Mouse (Mus musculus) neural tube, embryonic 12.5 days (tissue): ENCODE measurements at regions not wholly inside any gene's neighbourhood (a gene's known extent, or its start where the extent isn't known, plus 50 kb on each side); places are given as distances from the start of the nearest gene placed in this dataset.
A peak's percentile ranks its signal among the peaks of the same experiment; 100 is the strongest.

ENCODE experiments used
- ATAC-seq: fragments of 200-750 bp; cut with Nextera tagmentation; 2 replicates; pipeline ENCODE4 v1.8.0; 2017; ENCODE audit warnings: low read depth, mild to moderate bottlenecking, moderate TSS enrichment, moderate library complexity; ENCODE audit not compliant: low FRiP score
- H3K27ac ChIP-seq: fragments of 300-500 bp; sonication (generic); 2 replicates; pipeline ENCODE4 v1.5.1; 2016
- H3K27me3 ChIP-seq: fragments of 300-500 bp; sonication (generic); replicated peaks from 2 replicates; pipeline ENCODE4 v1.6.1; 2016; ENCODE audit warnings: mild to moderate bottlenecking
- H3K36me3 ChIP-seq: fragments of 300-500 bp; sonication (generic); 2 replicates; pipeline ENCODE4 v1.6.1; 2016; ENCODE audit warnings: mild to moderate bottlenecking
- H3K4me1 ChIP-seq: fragments of 300-500 bp; sonication (generic); 2 replicates; pipeline ENCODE4 v1.6.1; 2016
- H3K4me2 ChIP-seq: fragments of 300-500 bp; sonication (generic); replicated peaks from 2 replicates; pipeline ENCODE4 v1.6.1; 2016; ENCODE audit warnings: mild to moderate bottlenecking
- H3K4me3 ChIP-seq: fragments of 300-500 bp; sonication (generic); 2 replicates; pipeline ENCODE4 v1.5.1; 2016
- H3K9ac ChIP-seq: fragments of 300-500 bp; sonication (generic); 2 replicates; pipeline ENCODE4 v1.6.1; 2016; ENCODE audit warnings: mild to moderate bottlenecking
- H3K9me3 ChIP-seq: fragments of 300-500 bp; sonication (generic); 2 replicates; pipeline ENCODE4 v1.6.1; 2016; ENCODE audit warnings: mild to moderate bottlenecking
- WGBS: fragments of 180-500 bp; shearing (Covaris S2); methylation state at CpG from one replicate; pipeline ENCODE4 v1.1.7; 2016; 5-methylcytosine and 5-hydroxymethylcytosine counted together

DNA sequence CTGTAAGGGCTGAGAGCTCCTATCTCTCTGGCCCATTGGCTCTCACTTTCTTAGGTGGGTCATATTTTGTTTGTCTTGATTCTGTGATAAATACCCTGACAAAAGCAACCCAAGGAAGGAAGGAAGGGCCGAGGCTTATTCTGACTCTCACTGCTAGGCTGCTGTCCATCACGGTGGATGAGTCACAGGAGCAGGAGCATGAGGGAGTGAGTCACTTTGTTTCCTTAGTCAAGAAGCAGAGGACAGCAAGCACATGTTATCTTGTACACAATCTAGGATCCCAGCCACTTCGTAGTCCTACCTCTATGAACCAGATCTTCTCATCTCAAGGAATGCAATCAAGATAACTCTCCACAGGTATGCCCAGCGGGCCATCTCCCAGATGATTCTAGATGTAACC is 69.9 kb downstream of the Atp6v1g3 start:
- no peak for ATAC-seq
- H3K4me3 ChIP-seq: no peak overlapping the region
- H3K9me3 ChIP-seq: no peaks in the 10 kb centered on the region
- H3K27me3 ChIP-seq: no peaks in the 10 kb centered on the region
- H3K27ac ChIP-seq: no peak overlapping the region
- no peak overlapping the region for H3K9ac ChIP-seq
- no peak overlapping the region for H3K4me2 ChIP-seq
- H3K4me1 ChIP-seq: no peaks in the 10 kb centered on the region
- WGBS: 91% methylated on average over 4 of the region's 4 CpGs
- no peaks in the 10 kb centered on the region for H3K36me3 ChIP-seq

DNA sequence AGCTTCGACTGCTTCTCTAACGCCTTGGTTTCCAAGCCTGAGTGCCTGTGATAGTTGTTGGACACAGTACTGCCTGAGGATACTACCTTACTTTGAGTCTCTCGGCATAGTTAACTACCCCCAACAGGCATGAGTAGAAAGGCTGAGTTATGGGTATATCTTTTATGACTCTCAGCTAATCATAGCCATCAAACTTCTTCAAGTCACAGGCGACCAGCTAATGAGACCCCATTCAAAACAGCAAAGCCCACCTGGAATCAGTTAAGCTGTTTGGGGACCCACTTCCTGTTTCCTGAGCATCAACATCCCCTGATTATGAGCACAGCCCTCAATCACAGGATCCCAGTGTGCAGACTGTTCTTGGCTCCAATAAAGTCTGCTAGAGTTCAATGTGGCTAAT is 71.4 kb downstream of the Atp6v1g3 start:
- Histone ChIP-seq H3K4me1 (no peaks in the 10 kb centered on the region), H3K9me3 (no peaks in the 10 kb centered on the region), H3K9ac (no peak overlapping the region), H3K4me3 (no peak overlapping the region), H3K27me3 (no peaks in the 10 kb centered on the region), H3K4me2 (no peak overlapping the region), H3K36me3 (no peaks in the 10 kb centered on the region), H3K27ac (no peak overlapping the region)
- 85% methylated on average over 4 of the region's 4 CpGs for WGBS
- no peak for ATAC-seq

DNA sequence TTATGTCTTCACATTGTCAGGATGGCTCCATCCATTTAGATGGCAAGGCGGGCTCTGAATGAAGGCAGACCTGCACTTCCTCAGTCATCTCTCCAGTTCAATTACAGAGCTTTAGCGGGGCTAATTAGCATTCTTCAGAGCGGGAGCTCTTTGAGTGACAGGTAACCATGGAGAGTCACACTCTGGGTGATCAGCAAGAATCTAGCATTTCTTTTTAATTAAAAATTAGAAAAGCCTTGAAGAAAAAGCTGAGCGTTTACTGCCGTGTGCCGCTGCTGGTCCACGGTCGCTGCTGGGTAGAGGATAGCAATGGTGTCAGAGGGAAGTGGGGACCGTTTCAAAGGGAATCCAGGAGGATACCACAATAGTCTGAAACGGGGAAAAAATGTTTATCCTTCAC is 72.5 kb downstream of the Atp6v1g3 start:
- H3K9me3 ChIP-seq: no peaks in the 10 kb centered on the region
- WGBS: 41% methylated on average over 10 of the region's 10 CpGs
- no peak; the same call in 1 of the 2 replicates for ATAC-seq
- no peaks in the 10 kb centered on the region for H3K36me3 ChIP-seq
- H3K27me3 ChIP-seq: no peaks in the 10 kb centered on the region
- no peak overlapping the region for H3K9ac ChIP-seq
- no peak overlapping the region for H3K4me3 ChIP-seq
- 0 out of 2 replicates have a peak overlapping the region, but pooled peaks have one; percentile 24 for H3K4me2 ChIP-seq
- H3K4me1 ChIP-seq: no peaks in the 10 kb centered on the region
- no peak overlapping the region for H3K27ac ChIP-seq

DNA sequence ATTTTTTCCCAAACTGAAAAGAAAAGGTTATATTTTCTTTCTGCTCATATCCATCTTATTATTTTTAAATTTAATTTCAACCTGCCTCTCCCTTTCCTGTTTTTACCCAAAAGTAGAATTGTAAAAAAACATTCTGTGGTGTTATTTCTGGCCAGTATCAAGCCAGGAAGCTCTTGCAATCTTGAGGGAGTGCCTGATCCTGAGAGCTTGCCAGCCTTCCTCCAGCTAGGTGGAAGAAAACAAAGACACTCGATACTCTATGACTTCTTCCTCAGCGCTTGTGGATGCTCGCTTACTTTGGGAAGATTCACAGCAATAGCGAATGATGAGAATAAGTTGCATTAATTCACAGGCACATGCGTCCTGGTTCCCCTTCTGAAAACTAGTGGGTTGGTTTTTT is 73.4 kb downstream of the Atp6v1g3 start:
- H3K9me3 ChIP-seq: no peaks in the 10 kb centered on the region
- H3K36me3 ChIP-seq: no peaks in the 10 kb centered on the region
- no peak overlapping the region for H3K9ac ChIP-seq
- no peaks in the 10 kb centered on the region for H3K4me1 ChIP-seq
- H3K27me3 ChIP-seq: no peaks in the 10 kb centered on the region
- no peak overlapping the region for H3K4me2 ChIP-seq
- H3K27ac ChIP-seq: no peak overlapping the region
- ATAC-seq: no peak
- H3K4me3 ChIP-seq: no peak overlapping the region
- WGBS: 85% methylated on average over 5 of the region's 5 CpGs

DNA sequence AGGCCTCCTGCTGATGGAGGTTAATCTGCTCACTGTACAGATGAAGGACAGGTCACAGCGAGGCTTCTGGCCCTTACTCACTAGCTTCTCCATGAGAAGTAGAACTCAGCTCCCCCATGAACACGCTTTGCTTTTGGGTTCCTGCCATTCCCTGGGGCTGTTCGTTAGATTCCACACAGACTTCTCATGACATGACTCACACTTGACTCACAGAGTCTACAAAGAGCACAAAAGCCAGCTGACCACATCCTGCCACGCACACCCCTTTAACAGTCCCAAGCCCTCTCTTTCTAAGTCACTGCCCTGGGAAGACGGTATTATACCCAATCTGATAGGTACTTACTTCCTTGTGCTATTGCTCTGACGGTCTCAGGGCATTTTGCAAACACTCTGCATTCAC is 74.9 kb downstream of the Atp6v1g3 start:
- Histone ChIP-seq H3K36me3 (no peaks in the 10 kb centered on the region), H3K4me3 (no peak overlapping the region), H3K27me3 (no peaks in the 10 kb centered on the region), H3K9ac (no peak overlapping the region), H3K4me1 (no peaks in the 10 kb centered on the region), H3K9me3 (no peaks in the 10 kb centered on the region), H3K4me2 (no peak overlapping the region), H3K27ac (no peak overlapping the region)
- WGBS: 72% methylated on average over 6 of the region's 6 CpGs
- no peak for ATAC-seq

DNA sequence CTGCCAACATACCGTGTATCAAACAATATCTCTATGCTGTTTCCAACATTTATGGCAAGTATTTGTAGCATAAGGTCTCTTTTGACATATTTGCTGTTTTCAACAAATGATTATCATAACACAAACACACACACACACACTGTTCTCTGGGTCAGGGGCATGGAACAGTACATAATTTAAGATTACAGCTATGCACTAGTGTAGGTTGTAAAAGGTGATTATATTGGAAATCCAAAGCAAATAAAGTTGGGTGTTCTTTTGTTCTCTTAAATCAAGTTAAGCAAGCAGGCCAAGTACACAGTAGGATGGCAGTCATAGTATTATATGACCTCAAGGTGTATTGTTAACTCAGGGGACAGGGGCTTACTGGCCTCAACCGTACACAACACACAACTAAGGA is 75.6 kb downstream of the Atp6v1g3 start:
- Histone ChIP-seq H3K27me3 (no peaks in the 10 kb centered on the region), H3K4me2 (no peak overlapping the region), H3K9ac (no peak overlapping the region), H3K9me3 (no peaks in the 10 kb centered on the region), H3K4me3 (no peak overlapping the region), H3K4me1 (no peaks in the 10 kb centered on the region), H3K27ac (no peak overlapping the region), H3K36me3 (no peaks in the 10 kb centered on the region)
- 87% methylated on average over 2 of the region's 2 CpGs for WGBS
- no peak for ATAC-seq

DNA sequence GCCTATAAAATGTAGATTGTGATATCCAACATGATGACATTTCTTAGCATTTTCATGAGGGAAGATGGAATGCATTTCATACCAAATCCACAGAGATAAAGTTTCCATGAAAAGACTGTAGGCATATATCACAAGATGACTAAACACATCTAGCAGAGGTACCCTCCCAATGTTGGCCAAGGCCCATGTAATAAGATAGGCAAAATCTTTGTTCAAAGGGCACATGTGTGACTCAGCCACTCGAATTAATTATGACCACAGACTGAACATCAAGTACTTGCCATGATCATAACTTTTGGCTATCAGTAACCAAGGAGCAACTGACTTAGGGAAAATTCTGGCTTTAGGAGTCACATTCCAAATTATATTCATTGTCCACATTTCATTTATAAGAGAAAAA is 82.9 kb downstream of the Atp6v1g3 start:
- Histone ChIP-seq H3K4me1 (no peaks in the 10 kb centered on the region), H3K36me3 (no peaks in the 10 kb centered on the region), H3K27me3 (no peaks in the 10 kb centered on the region), H3K4me2 (no peak overlapping the region), H3K9ac (no peak overlapping the region), H3K27ac (no peak overlapping the region), H3K9me3 (no peaks in the 10 kb centered on the region), H3K4me3 (no peak overlapping the region)
- 76% methylated on average over 1 of the region's 1 CpGs for WGBS
- ATAC-seq: no peak

DNA sequence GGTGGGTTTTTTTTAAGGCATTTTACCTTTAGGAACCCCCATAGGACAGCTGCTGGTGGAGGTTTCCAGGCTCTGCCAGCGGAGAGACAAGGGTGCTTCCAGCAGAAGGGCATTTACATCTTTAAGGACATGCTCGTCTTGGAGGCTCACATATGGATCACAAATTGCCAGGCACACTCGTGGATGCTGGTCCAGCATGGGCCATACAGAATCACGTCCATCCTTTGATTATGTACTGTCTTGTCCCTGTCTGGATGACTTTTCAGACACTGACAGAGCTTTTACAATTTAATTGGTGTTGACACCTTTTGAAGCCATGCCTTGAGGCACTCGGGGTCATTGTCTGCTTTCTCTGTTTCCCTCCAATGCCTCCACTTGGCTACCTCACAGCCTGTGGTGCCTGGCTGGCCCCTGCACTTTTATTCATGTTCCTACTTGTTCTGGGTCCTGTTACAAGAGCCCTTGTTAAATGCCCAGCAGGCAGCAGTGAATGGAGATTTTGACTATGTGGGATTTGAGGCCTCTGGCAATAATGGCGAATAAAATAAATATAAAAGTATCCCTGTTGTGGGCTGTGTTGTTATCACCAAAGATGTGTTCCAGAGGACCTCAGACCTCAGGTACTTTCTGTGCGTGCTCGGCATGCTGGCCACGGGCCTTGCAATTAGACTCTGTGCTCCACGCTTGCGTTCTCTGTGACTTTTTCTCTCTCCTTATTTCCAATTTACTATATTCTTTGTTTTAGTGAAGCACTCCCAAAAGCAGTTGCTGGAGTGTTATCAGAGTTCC is 89.3 kb downstream of the Atp6v1g3 start:
- Histone ChIP-seq H3K27me3 (no peaks in the 10 kb centered on the region), H3K4me1 (no peaks in the 10 kb centered on the region), H3K36me3 (no peaks in the 10 kb centered on the region), H3K4me2 (no peak overlapping the region), H3K9ac (no peak overlapping the region), H3K4me3 (no peak overlapping the region), H3K27ac (no peak overlapping the region), H3K9me3 (no peaks in the 10 kb centered on the region)
- WGBS: 54% methylated on average over 11 of the region's 11 CpGs
- no peak for ATAC-seq

DNA sequence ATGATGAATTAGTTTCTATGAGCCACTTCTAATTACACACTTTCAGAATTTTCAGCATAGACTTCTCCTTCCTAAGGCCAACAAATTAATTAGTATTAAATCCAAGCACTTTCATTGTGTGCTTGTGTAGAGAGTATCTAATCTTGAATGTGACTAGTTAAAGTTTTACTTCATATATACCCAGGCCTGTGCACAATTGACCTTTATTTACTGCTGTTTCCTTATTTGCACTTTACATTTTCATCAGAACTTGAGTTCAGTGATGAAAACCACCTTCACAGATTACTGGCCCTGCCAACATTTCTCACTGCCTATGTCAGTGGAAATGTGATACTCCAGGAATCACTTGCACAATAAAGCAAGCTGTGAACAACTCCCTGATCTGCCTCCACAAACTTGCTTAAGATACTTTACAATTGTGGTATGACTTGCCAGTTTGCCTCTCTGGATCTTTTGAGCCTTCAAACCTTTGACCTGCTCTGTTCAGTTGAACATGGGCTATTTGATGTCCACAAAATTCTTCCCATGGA is 96.5 kb downstream of the Atp6v1g3 start:
- Histone ChIP-seq H3K4me3 (no peak overlapping the region), H3K36me3 (no peaks in the 10 kb centered on the region), H3K4me2 (no peak overlapping the region), H3K4me1 (no peaks in the 10 kb centered on the region), H3K9me3 (no peaks in the 10 kb centered on the region), H3K27me3 (no peaks in the 10 kb centered on the region), H3K9ac (no peak overlapping the region), H3K27ac (no peak overlapping the region)
- ATAC-seq: no peak

DNA sequence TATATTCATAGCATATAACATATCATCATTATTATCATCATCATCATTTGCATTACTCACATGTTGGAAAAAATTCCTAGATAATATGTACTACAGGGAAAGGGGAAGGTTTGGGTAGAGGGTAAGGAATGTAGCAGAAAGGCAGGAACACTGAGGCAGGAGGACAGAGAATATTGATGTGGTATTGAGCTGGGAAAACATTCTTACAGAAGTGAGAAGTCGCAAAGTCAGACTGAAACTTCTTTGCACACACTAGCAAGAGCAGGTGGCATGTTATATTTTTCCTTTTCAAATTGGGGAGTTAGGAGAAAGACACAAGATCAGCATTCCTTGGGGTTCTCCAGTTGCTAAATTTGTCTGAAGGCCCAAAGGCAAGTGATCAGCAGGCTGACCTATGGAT is 97.9 kb downstream of the Atp6v1g3 start:
- H3K27me3 ChIP-seq: no peaks in the 10 kb centered on the region
- 91% methylated on average over 1 of the region's 1 CpGs for WGBS
- H3K4me2 ChIP-seq: no peak overlapping the region
- no peaks in the 10 kb centered on the region for H3K36me3 ChIP-seq
- no peak overlapping the region for H3K4me3 ChIP-seq
- no peak for ATAC-seq
- no peak overlapping the region for H3K27ac ChIP-seq
- H3K4me1 ChIP-seq: no peaks in the 10 kb centered on the region
- H3K9me3 ChIP-seq: no peaks in the 10 kb centered on the region
- H3K9ac ChIP-seq: no peak overlapping the region

DNA sequence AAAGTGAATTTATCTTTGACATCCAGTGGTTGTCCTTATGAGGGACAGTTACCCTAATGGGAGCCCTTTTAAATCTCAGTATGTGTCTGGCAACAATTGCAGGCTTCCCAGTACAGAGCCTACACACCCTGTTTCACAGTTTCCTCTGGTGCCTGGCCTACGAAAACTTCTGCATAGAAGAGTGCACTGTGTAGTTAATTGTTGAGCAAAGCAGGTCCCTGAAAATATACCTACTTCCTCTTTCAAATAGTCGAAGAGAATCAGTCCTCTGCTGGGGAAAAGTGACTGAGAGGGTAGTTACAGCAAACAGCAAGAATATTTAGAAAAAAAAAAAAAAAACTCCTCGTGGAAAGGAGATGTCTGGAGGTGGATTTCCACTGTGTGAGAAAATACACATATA is 110.6 kb downstream of the Atp6v1g3 start:
- Histone ChIP-seq H3K9me3 (no peaks in the 10 kb centered on the region), H3K36me3 (no peaks in the 10 kb centered on the region), H3K27ac (no peak overlapping the region), H3K4me1 (peaks cover 16% of the 10 kb centered on the region; the same call in 1 of the 2 replicates), H3K4me2 (no peak overlapping the region), H3K9ac (no peak overlapping the region), H3K4me3 (no peak overlapping the region), H3K27me3 (no peaks in the 10 kb centered on the region)
- 74% methylated on average over 3 of the region's 3 CpGs for WGBS
- no peak for ATAC-seq

DNA sequence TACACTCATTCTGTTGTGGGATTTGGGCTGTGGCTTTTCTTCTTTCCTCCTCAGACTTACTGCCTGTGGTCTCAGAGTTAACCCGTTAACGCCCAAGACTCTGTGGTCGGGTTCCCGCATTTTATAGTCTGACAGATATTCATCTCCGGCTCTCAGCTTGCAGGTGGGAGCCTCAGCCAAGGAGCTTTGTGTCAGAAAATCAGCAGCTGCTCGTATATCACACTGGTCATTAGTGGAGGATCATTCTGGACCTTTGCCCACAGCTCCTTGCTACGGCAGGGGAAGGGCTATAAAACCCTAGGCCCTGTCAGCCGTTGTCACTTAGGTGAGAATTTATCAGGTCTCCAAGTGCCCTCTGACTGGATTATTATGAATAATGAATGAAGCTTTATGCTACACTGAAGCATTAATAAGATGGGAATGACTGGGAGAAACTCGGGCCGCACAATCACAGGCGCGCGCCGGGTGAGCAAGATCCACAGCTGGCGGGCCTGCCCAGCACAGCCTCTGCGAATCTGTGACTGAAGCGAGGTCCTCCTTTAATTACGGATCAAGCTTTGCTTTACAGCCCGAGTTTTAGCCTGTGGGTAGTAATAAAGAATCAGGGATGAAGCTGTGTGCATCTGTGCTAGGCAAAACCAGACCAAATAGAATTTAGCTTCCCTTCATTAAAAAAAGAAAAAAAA is 111.8 kb downstream of the Atp6v1g3 start:
- Histone ChIP-seq H3K4me1 (peaks cover 16% of the 10 kb centered on the region; the same call in 1 of the 2 replicates), H3K4me2 (peak overlapping the region; percentile 53), H3K36me3 (no peaks in the 10 kb centered on the region), H3K27me3 (no peaks in the 10 kb centered on the region), H3K9ac (no peak overlapping the region), H3K9me3 (no peaks in the 10 kb centered on the region), H3K27ac (no peak overlapping the region), H3K4me3 (no peak overlapping the region)
- WGBS: 5% methylated on average over 19 of the region's 19 CpGs
- peak; percentile 97 for ATAC-seq
